Mouse (Mus musculus) retina, postnatal 7 days (tissue): ENCODE data around the gene Pkd1.

Experiments
- DNase-seq: peaks from one replicate; pipeline ENCODE4 v3.0.0-alpha.2; 2012; ENCODE audit warnings: low read depth, low spot score

Pkd1 gene

GRCm38 (mm10) chr17:24565792-24566191, 16.2 kb downstream of the Pkd1 start:
- DNase-seq, result no peak

- no peak for DNase-seq
Observed at GRCm38 (mm10) chr17:24567034-24567779, 17.6 kb downstream of the Pkd1 start.

- DNase-seq, result no peak
Observed at GRCm38 (mm10) chr17:24569837-24570236, 20.2 kb downstream of the Pkd1 start.

GRCm38 (mm10) chr17:24572651-24573245, 23.1 kb downstream of the Pkd1 start:
- DNase-seq, result no peak

GRCm38 (mm10) chr17:24573811-24574210, 24.2 kb downstream of the Pkd1 start:
- DNase-seq, result no peak

- no peak for DNase-seq
Observed at GRCm38 (mm10) chr17:24579532-24579931, 29.9 kb downstream of the Pkd1 start.

GRCm38 (mm10) chr17:24580287-24580686, 30.7 kb downstream of the Pkd1 start:
- DNase-seq, result no peak

- no peak for DNase-seq
Observed at GRCm38 (mm10) chr17:24583599-24584460, 34.2 kb downstream of the Pkd1 start.

GRCm38 (mm10) chr17:24584520-24584919, 34.9 kb downstream of the Pkd1 start:
- no peak for DNase-seq

- DNase-seq, result no peak
Observed at GRCm38 (mm10) chr17:24586532-24586931, 36.9 kb downstream of the Pkd1 start.

- no peak for DNase-seq
Observed at GRCm38 (mm10) chr17:24590943-24591342, 41.3 kb downstream of the Pkd1 start.

- no peak for DNase-seq
Observed at GRCm38 (mm10) chr17:24591695-24592094, 42.1 kb downstream of the Pkd1 start.

- no peak for DNase-seq
Observed at GRCm38 (mm10) chr17:24593248-24593647, 43.6 kb downstream of the Pkd1 start.

- no peak for DNase-seq
Observed at GRCm38 (mm10) chr17:24593992-24594890, 44.6 kb downstream of the Pkd1 start.

GRCm38 (mm10) chr17:24595126-24596072, 45.8 kb downstream of the Pkd1 start:
- no peak for DNase-seq

GRCm38 (mm10) chr17:24596073-24596466, 46.4 kb downstream of the Pkd1 start:
- DNase-seq, result no peak

- DNase-seq, result no peak
Observed at GRCm38 (mm10) chr17:24596471-24597183, 47.0 kb downstream of the Pkd1 start.

GRCm38 (mm10) chr17:24597989-24598388, 48.4 kb downstream of the Pkd1 start:
- no peak for DNase-seq

- DNase-seq, result no peak
Observed at GRCm38 (mm10) chr17:24600502-24600901, 50.9 kb downstream of the Pkd1 start.

GRCm38 (mm10) chr17:24603961-24604360, 54.3 kb downstream of the Pkd1 start:
- DNase-seq, result no peak
